Comparison of ENCODE assay signal across 16 mouse cellular contexts in the genomic region with DNA sequence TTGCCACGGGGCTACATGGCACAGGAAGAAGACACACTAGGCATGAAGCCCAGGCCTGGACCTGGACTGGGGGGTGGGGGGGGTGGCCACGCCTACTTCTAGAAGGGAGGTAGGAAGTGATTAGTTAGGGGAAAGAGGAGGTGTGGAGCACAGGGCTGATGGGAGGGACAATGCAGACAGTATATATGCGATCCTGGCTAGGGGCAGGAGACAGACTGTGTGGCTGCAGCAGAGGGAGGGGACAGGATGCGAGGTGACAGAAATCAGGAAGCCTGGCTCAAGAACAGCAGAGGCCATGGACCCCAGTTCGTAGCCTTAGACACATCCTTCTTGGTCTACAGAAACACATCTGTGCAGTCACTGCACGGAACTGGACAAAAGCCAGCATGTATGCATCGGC. TPM values are rescaled to one million over a fixed set of nuclear protein-coding genes. Genes with fewer than 3 reads are reported as not detected.
A peak's percentile ranks its signal among the peaks of the same experiment; 100 is the strongest.
DNase-seq lines count a peak whose midpoint lies in the region; ATAC-seq and TF ChIP-seq lines count a peak whose summit lies in the region.
"Had no signal": no experiment of that assay in that cellular context is flagged by ENCODE, and none has a peak within 500 bp of the region (broad histone marks: within the 10 kb centered on the region; RNA-seq: fewer than 3 reads in every experiment).

No protein-coding gene starts in this region.

- no peaks in the 10 kb centered on the region for H3K4me1 ChIP-seq in heart, postnatal 0 days (ENCODE audit: control insufficient read depth, insufficient read depth)
- no peaks in the 10 kb centered on the region for H3K4me1 ChIP-seq in limb, embryonic 15.5 days
- peaks cover 9% of the 10 kb centered on the region for H3K4me1 ChIP-seq in limb, embryonic 10.5 days
- H3K4me1 ChIP-seq in stomach, embryonic 15.5 days = no peaks in the 10 kb centered on the region
- no peaks in the 10 kb centered on the region for H3K4me1 ChIP-seq in stomach, postnatal 0 days (replicated peaks; ENCODE audit: control insufficient read depth, insufficient read depth)
- H3K4me1 ChIP-seq: forebrain, embryonic 13.5 days had no signal

- DNase-seq in heart, postnatal 0 days (ENCODE audit: low spot score) = no peak
- no peak for DNase-seq in heart, postnatal 10 days
- DNase-seq in limb, embryonic 10.5 days (ENCODE audit: low spot score) = no peak
- no peak for DNase-seq in stomach, postnatal 0 days (ENCODE audit: low spot score)
- DNase-seq in left cerebral cortex, postnatal 25 days (ENCODE audit: low spot score in 2 of 2) = no peak
- DNase-seq: adrenal gland, postnatal 14 days; cerebellum, adult 11-12 months; cerebellum, postnatal 36 days; gastrocnemius, postnatal 36 days had no signal

- no peaks in the 10 kb centered on the region for H3K9me3 ChIP-seq in heart, postnatal 0 days (replicated peaks; ENCODE audit: control insufficient read depth, low read length)
- no peaks in the 10 kb centered on the region for H3K9me3 ChIP-seq in limb, embryonic 15.5 days
- H3K9me3 ChIP-seq in limb, embryonic 10.5 days (replicated peaks) = peaks cover 5% of the 10 kb centered on the region
- H3K9me3 ChIP-seq in stomach, embryonic 15.5 days = no peaks in the 10 kb centered on the region
- H3K9me3 ChIP-seq in stomach, postnatal 0 days (ENCODE audit: control insufficient read depth, low read length) = no peaks in the 10 kb centered on the region

- no peak overlapping the region for H3K4me3 ChIP-seq in heart, postnatal 0 days (ENCODE audit: low read depth, low read length)
- no peak overlapping the region for H3K4me3 ChIP-seq in limb, embryonic 15.5 days
- H3K4me3 ChIP-seq in limb, embryonic 10.5 days = no peak overlapping the region
- no peak overlapping the region for H3K4me3 ChIP-seq in stomach, embryonic 15.5 days (replicated peaks)
- H3K4me3 ChIP-seq in stomach, postnatal 0 days (ENCODE audit: low read depth, low read length) = no peak overlapping the region
- H3K4me3 ChIP-seq: embryonic facial prominence, embryonic 10.5 days; forebrain, embryonic 13.5 days had no signal

- no peak overlapping the region for H3K4me2 ChIP-seq in heart, postnatal 0 days (ENCODE audit: low read depth, low read length)
- no peak overlapping the region for H3K4me2 ChIP-seq in limb, embryonic 15.5 days
- no peak overlapping the region for H3K4me2 ChIP-seq in stomach, embryonic 15.5 days
- H3K4me2 ChIP-seq in stomach, postnatal 0 days (replicated peaks; ENCODE audit: low read depth) = no peak overlapping the region
- H3K4me2 ChIP-seq: forebrain, embryonic 13.5 days had no signal

- intact Hi-C loops in heart, postnatal 10 days (cut with DNase I) = no loop called here
- intact Hi-C loops in left cerebral cortex, postnatal 25 days (cut with DNase I) = no loop called here

- peak; percentile 34; the same call in 1 of the 2 replicates for ATAC-seq in heart, postnatal 0 days (ENCODE audit: insufficient read depth, low read depth)
- 0 out of 2 replicates have a peak, but pooled peaks have one; percentile 37 for ATAC-seq in limb, embryonic 15.5 days (ENCODE audit: insufficient number of reproducible peaks, low FRiP score, low TSS enrichment, low read depth)
- ATAC-seq in stomach, embryonic 15.5 days (ENCODE audit: insufficient read depth, low FRiP score, low read depth) = no peak
- no peak for ATAC-seq in stomach, postnatal 0 days (ENCODE audit: low FRiP score, low TSS enrichment)
- ATAC-seq: activated CD4-positive, CD25-positive, alpha-beta regulatory T cell, adult 4 months; forebrain, embryonic 13.5 days; hindbrain, embryonic 16.5 days; Patski had no signal

- H3K27me3 ChIP-seq in heart, postnatal 0 days (ENCODE audit: control insufficient read depth, insufficient read depth, low read length) = no peaks in the 10 kb centered on the region
- no peaks in the 10 kb centered on the region for H3K27me3 ChIP-seq in limb, embryonic 15.5 days
- no peaks in the 10 kb centered on the region for H3K27me3 ChIP-seq in limb, embryonic 10.5 days (ENCODE audit: low read depth, poor library complexity, severe bottlenecking)
- H3K27me3 ChIP-seq in stomach, embryonic 15.5 days (replicated peaks) = no peaks in the 10 kb centered on the region
- H3K27me3 ChIP-seq in stomach, postnatal 0 days (ENCODE audit: control insufficient read depth, insufficient read depth, low read length) = no peaks in the 10 kb centered on the region
- H3K27me3 ChIP-seq: forebrain, embryonic 13.5 days; Patski had no signal

- no peak for TF ChIP-seq EP300 in heart, postnatal 0 days (IDR thresholded peaks at IDR 0.05; ENCODE audit: low read depth)
- no peak for TF ChIP-seq EP300 in stomach, postnatal 0 days (optimal IDR thresholded peaks at IDR 0.05)

- TF ChIP-seq CTCF in heart, postnatal 0 days (IDR thresholded peaks at IDR 0.05; ENCODE audit: low read depth) = no peak
- TF ChIP-seq CTCF in stomach, postnatal 0 days (IDR thresholded peaks at IDR 0.05; ENCODE audit: low read depth) = no peak

- H3K9ac ChIP-seq in heart, postnatal 0 days (replicated peaks; ENCODE audit: low read depth, low read length) = no peak overlapping the region
- H3K9ac ChIP-seq in limb, embryonic 15.5 days = no peak overlapping the region
- H3K9ac ChIP-seq in stomach, embryonic 15.5 days = no peak overlapping the region
- no peak overlapping the region for H3K9ac ChIP-seq in stomach, postnatal 0 days (ENCODE audit: low read length)
- H3K9ac ChIP-seq: forebrain, embryonic 13.5 days had no signal

- 67% methylated on average over 7 of the region's 7 CpGs for WGBS in heart, postnatal 0 days
- WGBS in limb, embryonic 15.5 days = 84% methylated on average over 7 of the region's 7 CpGs
- WGBS in limb, embryonic 10.5 days = 88% methylated on average over 7 of the region's 7 CpGs
- WGBS in stomach, embryonic 15.5 days = 75% methylated on average over 7 of the region's 7 CpGs
- 74% methylated on average over 7 of the region's 7 CpGs for WGBS in stomach, postnatal 0 days

- H3K36me3 ChIP-seq in heart, postnatal 0 days (replicated peaks; ENCODE audit: control insufficient read depth, insufficient read depth, low read length) = peaks cover 86% of the 10 kb centered on the region
- peaks cover 97% of the 10 kb centered on the region for H3K36me3 ChIP-seq in limb, embryonic 15.5 days
- H3K36me3 ChIP-seq in limb, embryonic 10.5 days = peaks cover 100% of the 10 kb centered on the region
- peaks cover 66% of the 10 kb centered on the region for H3K36me3 ChIP-seq in stomach, embryonic 15.5 days
- H3K36me3 ChIP-seq in stomach, postnatal 0 days (ENCODE audit: control insufficient read depth, insufficient read depth, low read length) = peaks cover 48% of the 10 kb centered on the region

- H3K27ac ChIP-seq in heart, postnatal 0 days (ENCODE audit: low read depth) = no peak overlapping the region
- no peak overlapping the region for H3K27ac ChIP-seq in limb, embryonic 15.5 days
- no peak overlapping the region for H3K27ac ChIP-seq in limb, embryonic 10.5 days
- H3K27ac ChIP-seq in stomach, embryonic 15.5 days = 0 out of 2 replicates have a peak overlapping the region, but pooled peaks have one; percentile 26
- no peak overlapping the region for H3K27ac ChIP-seq in stomach, postnatal 0 days (replicated peaks)
- H3K27ac ChIP-seq: embryonic facial prominence, embryonic 10.5 days; forebrain, embryonic 13.5 days had no signal

RNA-seq across cellular contexts. Expression of a gene that starts 20.5 kb away (rescaled TPM):
- 486 and 592 TPM in 2 replicates for total RNA-seq in heart, postnatal 0 days (2014; rRNA removed; ENCODE audit: low replicate concordance)
- 495 and 503 TPM in 2 replicates for polyA plus RNA-seq in heart, postnatal 0 days (2015; fragmentation: Nextera tagmentation; extraction: Ambion mirVana)
- total RNA-seq in heart, postnatal 10 days (2021) = 100 to 1,000 TPM; 184 to 186 TPM
- polyA plus RNA-seq in limb, embryonic 15.5 days (2015; fragmentation: Nextera tagmentation; extraction: Ambion mirVana) = 413 and 414 TPM in 2 replicates
- 626 and 675 TPM in 2 replicates for polyA plus RNA-seq in limb, embryonic 10.5 days (2016; fragmentation: Nextera tagmentation; extraction: Ambion mirVana)
- 396 and 424 TPM in 2 replicates for polyA plus RNA-seq in stomach, embryonic 15.5 days (2015; fragmentation: Nextera tagmentation; extraction: Ambion mirVana)
- 405 and 438 TPM in 2 replicates for polyA plus RNA-seq in stomach, postnatal 0 days (2015; fragmentation: Nextera tagmentation; extraction: Ambion mirVana)
- total RNA-seq in left cerebral cortex, postnatal 25 days (2021) = 100 to 1,000 TPM; 119 to 124 TPM

RNA-seq across cellular contexts. Expression of a gene that starts 20.8 kb away (rescaled TPM):
- 12.6 and 12.7 TPM in 2 replicates for total RNA-seq in heart, postnatal 0 days (2014; rRNA removed; ENCODE audit: low replicate concordance)
- 0.79 and 0.95 TPM in 2 replicates for polyA plus RNA-seq in heart, postnatal 0 days (2015; fragmentation: Nextera tagmentation; extraction: Ambion mirVana)
- 10 to 100 TPM; 19.4 to 26.7 TPM for total RNA-seq in heart, postnatal 10 days (2021)
- polyA plus RNA-seq in limb, embryonic 15.5 days (2015; fragmentation: Nextera tagmentation; extraction: Ambion mirVana) = 1.7 and 2.2 TPM in 2 replicates
- 1.6 and 1.9 TPM in 2 replicates for polyA plus RNA-seq in limb, embryonic 10.5 days (2016; fragmentation: Nextera tagmentation; extraction: Ambion mirVana)
- polyA plus RNA-seq in stomach, embryonic 15.5 days (2015; fragmentation: Nextera tagmentation; extraction: Ambion mirVana) = 1.4 and 1.5 TPM in 2 replicates
- 0.73 and 0.75 TPM in 2 replicates for polyA plus RNA-seq in stomach, postnatal 0 days (2015; fragmentation: Nextera tagmentation; extraction: Ambion mirVana)
- 100 to 1,000 TPM; 111 to 118 TPM for total RNA-seq in left cerebral cortex, postnatal 25 days (2021)

RNA-seq across cellular contexts. Expression of a gene that starts 23.4 kb away (rescaled TPM):
- 1.1 and 3.6 TPM in 2 replicates for total RNA-seq in heart, postnatal 0 days (2014; rRNA removed; ENCODE audit: low replicate concordance)
- polyA plus RNA-seq in heart, postnatal 0 days (2015; fragmentation: Nextera tagmentation; extraction: Ambion mirVana) = 6.0 and 7.1 TPM in 2 replicates
- 10 to 100 TPM; 21.4 to 21.7 TPM for total RNA-seq in heart, postnatal 10 days (2021)
- 13.1 and 14.7 TPM in 2 replicates for polyA plus RNA-seq in limb, embryonic 15.5 days (2015; fragmentation: Nextera tagmentation; extraction: Ambion mirVana)
- polyA plus RNA-seq in limb, embryonic 10.5 days (2016; fragmentation: Nextera tagmentation; extraction: Ambion mirVana) = 21.0 and 21.5 TPM in 2 replicates
- 12.1 and 13.6 TPM in 2 replicates for polyA plus RNA-seq in stomach, embryonic 15.5 days (2015; fragmentation: Nextera tagmentation; extraction: Ambion mirVana)
- 5.9 and 6.6 TPM in 2 replicates for polyA plus RNA-seq in stomach, postnatal 0 days (2015; fragmentation: Nextera tagmentation; extraction: Ambion mirVana)
- 10 to 100 TPM; 30.1 to 30.3 TPM for total RNA-seq in left cerebral cortex, postnatal 25 days (2021)

RNA-seq across cellular contexts. Expression of a gene that starts 38.1 kb away (rescaled TPM):
- 46.1 and 50.8 TPM in 2 replicates for total RNA-seq in heart, postnatal 0 days (2014; rRNA removed; ENCODE audit: low replicate concordance)
- polyA plus RNA-seq in heart, postnatal 0 days (2015; fragmentation: Nextera tagmentation; extraction: Ambion mirVana) = 125 and 135 TPM in 2 replicates
- 100 to 1,000 TPM; 120 TPM for total RNA-seq in heart, postnatal 10 days (2021)
- 13.5 and 18.6 TPM in 2 replicates for polyA plus RNA-seq in limb, embryonic 15.5 days (2015; fragmentation: Nextera tagmentation; extraction: Ambion mirVana)
- 9.4 and 15.3 TPM in 2 replicates for polyA plus RNA-seq in limb, embryonic 10.5 days (2016; fragmentation: Nextera tagmentation; extraction: Ambion mirVana)
- polyA plus RNA-seq in stomach, embryonic 15.5 days (2015; fragmentation: Nextera tagmentation; extraction: Ambion mirVana) = 37.2 and 40.7 TPM in 2 replicates
- polyA plus RNA-seq in stomach, postnatal 0 days (2015; fragmentation: Nextera tagmentation; extraction: Ambion mirVana) = 44.2 TPM in 2 replicates
- total RNA-seq in left cerebral cortex, postnatal 25 days (2021) = 10 to 100 TPM; 46.5 to 48.8 TPM

RNA-seq across cellular contexts. Expression of a gene that starts 42.6 kb away (rescaled TPM):
- total RNA-seq in heart, postnatal 0 days (2014; rRNA removed; ENCODE audit: low replicate concordance) = 3.2 and 3.5 TPM in 2 replicates
- 7.7 and 8.2 TPM in 2 replicates for polyA plus RNA-seq in heart, postnatal 0 days (2015; fragmentation: Nextera tagmentation; extraction: Ambion mirVana)
- total RNA-seq in heart, postnatal 10 days (2021) = 10 to 100 TPM; 10.8 to 11.8 TPM
- 17.3 and 19.1 TPM in 2 replicates for polyA plus RNA-seq in limb, embryonic 15.5 days (2015; fragmentation: Nextera tagmentation; extraction: Ambion mirVana)
- 17.8 and 21.6 TPM in 2 replicates for polyA plus RNA-seq in limb, embryonic 10.5 days (2016; fragmentation: Nextera tagmentation; extraction: Ambion mirVana)
- 14.8 and 16.8 TPM in 2 replicates for polyA plus RNA-seq in stomach, embryonic 15.5 days (2015; fragmentation: Nextera tagmentation; extraction: Ambion mirVana)
- 9.0 TPM in 2 replicates for polyA plus RNA-seq in stomach, postnatal 0 days (2015; fragmentation: Nextera tagmentation; extraction: Ambion mirVana)
- total RNA-seq in left cerebral cortex, postnatal 25 days (2021) = 10 to 100 TPM; 18.7 to 20.2 TPM

Comparison
In these comparisons a context has a peak if more than half of its experiments do, and no peak if none do; other contexts are left out.
1. ATAC-seq: peak in heart, postnatal 0 days (single experiment) and limb, embryonic 15.5 days (single experiment); none in stomach, embryonic 15.5 days (single experiment) and stomach, postnatal 0 days (single experiment).